Mouse (Mus musculus): ENCODE measurements around the gene Gldc.

DNA sequence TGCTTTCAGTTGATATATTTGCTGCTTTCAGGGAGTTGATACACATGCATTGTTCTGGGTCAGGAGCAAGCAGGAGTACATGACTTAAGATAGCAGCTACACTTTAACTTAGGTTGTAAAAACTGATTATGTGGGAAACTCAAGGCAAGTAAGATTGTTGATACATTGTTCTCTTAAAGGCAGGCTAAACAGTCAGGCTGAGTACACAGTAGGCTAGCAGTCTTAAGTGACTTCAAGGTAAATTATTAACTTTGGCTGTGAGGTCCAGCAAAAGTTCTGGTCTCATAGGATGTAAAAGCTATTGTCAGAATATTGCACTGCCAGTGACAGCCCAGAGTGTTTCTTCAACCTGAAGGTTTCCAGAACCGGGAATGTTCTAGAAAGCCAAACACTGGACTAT, 31.8 kb upstream of the Gldc start:
- TF ChIP-seq CTCF (IDR thresholded peaks at IDR 0.05; ENCODE audit: low read depth, low read length) (no peak), GATA2 (IDR thresholded peaks at IDR 0.05; ENCODE audit: borderline replicate concordance, low read depth, low read length) (no peak), GATA1 (IDR thresholded peaks at IDR 0.05; ENCODE audit: borderline replicate concordance, low read length) (no peak)

Measured in G1E (cell line).